In the genomic region with DNA sequence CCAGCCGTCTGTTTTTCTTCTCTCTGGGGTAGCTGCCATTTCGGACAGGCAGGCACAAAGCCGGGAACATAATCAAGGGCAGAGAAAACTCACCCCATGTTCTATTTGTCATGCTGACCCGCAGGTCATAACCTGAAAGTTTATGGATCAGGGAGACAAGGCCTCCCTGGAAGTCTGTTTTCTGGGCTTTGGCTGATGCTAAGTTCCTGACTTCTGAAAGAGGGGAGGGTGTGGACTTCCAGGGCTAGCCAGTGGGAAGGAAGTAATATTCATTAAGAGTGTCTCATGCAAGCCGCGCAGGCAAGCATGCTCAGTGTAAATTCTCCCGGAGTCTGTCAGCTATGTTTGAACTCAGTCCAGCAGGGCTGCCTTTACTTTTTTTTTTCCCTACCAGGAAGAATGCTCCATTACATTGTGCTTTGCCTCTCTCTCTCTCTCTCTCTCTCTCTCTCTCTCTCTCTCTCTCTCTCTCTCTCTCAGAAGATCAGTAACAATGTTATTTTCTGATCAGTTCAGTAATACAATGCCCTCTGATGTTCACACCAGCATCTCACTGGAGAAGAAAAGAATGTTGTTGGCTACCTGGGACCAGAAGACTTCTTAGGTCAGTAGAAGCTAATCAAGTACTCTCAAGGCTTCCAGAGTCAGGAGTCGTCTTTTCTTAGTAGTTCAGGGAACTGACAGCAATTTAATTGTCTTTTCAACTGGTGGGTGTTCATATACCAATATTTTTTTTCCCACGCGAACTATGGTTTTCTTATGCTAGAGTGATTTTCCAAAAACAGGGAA, we compare ENCODE assay signal across 9 mouse cellular contexts.
A peak's percentile ranks its signal among the peaks of the same experiment; 100 is the strongest.
DNase-seq lines count a peak whose midpoint lies in the region; ATAC-seq and TF ChIP-seq lines count a peak whose summit lies in the region.
"Had no signal": no experiment of that assay in that cellular context is flagged by ENCODE, and none has a peak within 500 bp of the region (broad histone marks: within the 10 kb centered on the region; RNA-seq: fewer than 3 reads in every experiment).

No protein-coding gene starts in this region.

- TF ChIP-seq CTCF in liver, adult 2 months (IDR thresholded peaks at IDR 0.05; ENCODE audit: low read depth, low read length): no peak

- peaks cover 29% of the 10 kb centered on the region for H3K4me1 ChIP-seq in hindbrain, embryonic 12.5 days
- peaks cover 6% of the 10 kb centered on the region for H3K4me1 ChIP-seq in liver, adult 2 months (ENCODE audit: control insufficient read depth, insufficient read depth, low read length)
- peaks cover 7% of the 10 kb centered on the region; the same call in 1 of the 2 replicates for H3K4me1 ChIP-seq in neural tube, embryonic 14.5 days (ENCODE audit: control insufficient read depth, insufficient read depth, low read length)

- peak overlapping the region; percentile 43 for H3K4me2 ChIP-seq in hindbrain, embryonic 12.5 days (replicated peaks)
- H3K4me2 ChIP-seq in neural tube, embryonic 14.5 days (ENCODE audit: low read depth, low read length): peak overlapping the region; percentile 45; the same call in 1 of the 2 replicates

- peak overlapping the region; percentile 85 for H3K27ac ChIP-seq in hindbrain, embryonic 12.5 days
- H3K27ac ChIP-seq in liver, adult 2 months (replicated peaks; ENCODE audit: insufficient read depth, low read depth, low read length): no peak overlapping the region
- peak overlapping the region; percentile 74 for H3K27ac ChIP-seq in neural tube, embryonic 14.5 days (ENCODE audit: low read depth, low read length)

- peak overlapping the region; percentile 9; the same call in 1 of the 2 replicates for H3K4me3 ChIP-seq in hindbrain, embryonic 12.5 days
- no peak overlapping the region for H3K4me3 ChIP-seq in liver, adult 2 months (ENCODE audit: insufficient read depth, low read depth, low read length)
- H3K4me3 ChIP-seq in neural tube, embryonic 14.5 days (ENCODE audit: low read depth, low read length): peak overlapping the region; percentile 9; the same call in 1 of the 2 replicates

- ATAC-seq in hindbrain, embryonic 12.5 days (ENCODE audit: low FRiP score): peak; percentile 73
- peak; percentile 77 for ATAC-seq in neural tube, embryonic 14.5 days (ENCODE audit: low read depth)

- no peaks in the 10 kb centered on the region for H3K36me3 ChIP-seq in hindbrain, embryonic 12.5 days
- H3K36me3 ChIP-seq in liver, adult 2 months (ENCODE audit: control insufficient read depth, insufficient read depth, low read length): no peaks in the 10 kb centered on the region
- no peaks in the 10 kb centered on the region for H3K36me3 ChIP-seq in neural tube, embryonic 14.5 days (ENCODE audit: control insufficient read depth, insufficient read depth, low read length)

- 8% methylated on average over 10 of the region's 10 CpGs for WGBS in hindbrain, embryonic 12.5 days
- 32% methylated on average over 10 of the region's 10 CpGs for WGBS in liver, adult 2 months
- 7% methylated on average over 10 of the region's 10 CpGs for WGBS in neural tube, embryonic 14.5 days

- H3K9me3 ChIP-seq in hindbrain, embryonic 12.5 days (replicated peaks): no peaks in the 10 kb centered on the region
- no peaks in the 10 kb centered on the region for H3K9me3 ChIP-seq in neural tube, embryonic 14.5 days (ENCODE audit: control insufficient read depth, low read length)

- no peak overlapping the region for H3K9ac ChIP-seq in hindbrain, embryonic 12.5 days
- H3K9ac ChIP-seq in liver, adult 2 months (ENCODE audit: low read depth, low read length): no peak overlapping the region
- H3K9ac ChIP-seq in neural tube, embryonic 14.5 days (replicated peaks; ENCODE audit: low read depth, low read length): 0 out of 2 replicates have a peak overlapping the region, but pooled peaks have one; percentile 11

- no peaks in the 10 kb centered on the region for H3K79me2 ChIP-seq in liver, adult 2 months (ENCODE audit: control insufficient read depth, insufficient read depth, low read length)

- intact Hi-C loops in left cerebral cortex, postnatal 4 days (cut with DNase I): no loop called here

- no peak for TF ChIP-seq POLR2A in liver, adult 2 months (IDR thresholded peaks at IDR 0.05; ENCODE audit: extremely low read depth, insufficient read depth, low read length)

- no peaks in the 10 kb centered on the region for H3K27me3 ChIP-seq in hindbrain, embryonic 12.5 days
- peaks cover 15% of the 10 kb centered on the region; the same call in 1 of the 2 replicates for H3K27me3 ChIP-seq in liver, adult 2 months (ENCODE audit: control insufficient read depth, insufficient read depth, low read length)
- H3K27me3 ChIP-seq in neural tube, embryonic 14.5 days (ENCODE audit: control insufficient read depth, insufficient read depth, low read length): no peaks in the 10 kb centered on the region
- H3K27me3 ChIP-seq: CH12.LX had no signal

- peak; percentile 28 for DNase-seq in left cerebral cortex, postnatal 4 days
- no peak for DNase-seq in left cerebral cortex, adult 11 months (ENCODE audit: low spot score)
- DNase-seq in forelimb bud, embryonic 11.5 days (ENCODE audit: low read depth, low spot score): peak; percentile 42
- DNase-seq in liver, adult 2 months (ENCODE audit: extremely low read depth, low read depth, low spot score): peak; percentile 75
- DNase-seq in layer of hippocampus, adult 9-10 months (ENCODE audit: low spot score): no peak
- DNase-seq in layer of hippocampus, postnatal 10 days (ENCODE audit: low spot score in 2 of 2): no peak

Comparison
In these comparisons a context has a peak if more than half of its experiments do, and no peak if none do; other contexts are left out.
1. DNase-seq: peak in left cerebral cortex, postnatal 4 days (single experiment), forelimb bud, embryonic 11.5 days (single experiment) and liver, adult 2 months (single experiment); none in left cerebral cortex, adult 11 months (single experiment), layer of hippocampus, adult 9-10 months (single experiment) and layer of hippocampus, postnatal 10 days (0 of 2).